Mouse (Mus musculus) spleen, embryonic (tissue): ENCODE measurements at regions not wholly inside any gene's neighbourhood (a gene's known extent, or its start where the extent isn't known, plus 50 kb on each side); places are given as distances from the start of the nearest gene placed in this dataset.
"Not testable (repeated sequence)": the region's sequence is repeated elsewhere in the genome, so short reads cannot be mapped to it uniquely, and the experiment has no call there.

Source experiments
- CTCF ChIA-PET: fragments of 350-600 bp; sonication (Branson Sonifier 250); formaldehyde crosslinking; loops from one replicate; lab custom pipeline; 2022; lab: Charles Lee

GRCm38 (mm10) chr1:47306961-47307360, 414.3 kb upstream of the Slc39a10 start:
- CTCF ChIA-PET: no interaction called here

- CTCF ChIA-PET: no interaction called here
Observed at GRCm38 (mm10) chr1:47299311-47299710, 406.7 kb upstream of the Slc39a10 start.

DNA sequence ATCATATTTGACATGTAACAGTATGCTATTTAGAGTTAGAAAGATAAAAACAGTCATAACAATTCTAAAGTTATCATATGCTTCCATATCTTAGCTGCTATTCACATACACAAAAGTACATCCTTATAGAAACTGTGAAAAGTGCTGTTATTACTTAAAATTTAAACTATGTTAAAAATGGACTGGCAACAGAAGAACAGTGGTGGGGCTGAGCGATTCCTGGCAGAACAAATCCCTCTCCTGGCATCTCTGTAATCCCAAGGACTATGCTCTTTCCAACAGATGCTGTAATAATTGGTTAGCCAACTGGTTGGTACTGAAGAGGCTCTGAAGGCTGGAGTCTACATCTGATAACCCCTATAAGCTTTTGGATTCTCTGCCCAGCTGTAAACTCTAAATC, 393.0 kb upstream of the Slc39a10 start:
- CTCF ChIA-PET: no interaction called here

GRCm38 (mm10) chr1:47278321-47279020, 385.8 kb upstream of the Slc39a10 start:
- CTCF ChIA-PET: no interaction called here

DNA sequence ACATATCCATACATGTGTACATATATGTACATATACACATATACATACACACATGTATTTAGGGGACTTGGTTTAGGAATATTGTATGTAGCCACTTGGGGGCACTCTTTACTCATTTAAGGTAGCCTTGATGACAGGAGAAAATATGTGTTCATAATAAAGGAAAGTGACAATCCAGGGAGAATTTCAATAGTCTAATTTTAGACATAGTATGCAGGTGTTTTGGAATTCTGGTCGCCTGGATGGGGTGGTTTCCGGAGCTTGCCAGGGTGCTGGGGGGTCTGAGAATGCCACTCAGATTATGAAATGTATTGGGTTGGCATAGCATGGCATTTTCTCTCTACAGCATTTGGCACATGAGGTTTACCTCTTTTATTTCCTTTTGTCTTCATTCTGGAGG, 385.2 kb upstream of the Slc39a10 start:
- CTCF ChIA-PET: no interaction called here

DNA sequence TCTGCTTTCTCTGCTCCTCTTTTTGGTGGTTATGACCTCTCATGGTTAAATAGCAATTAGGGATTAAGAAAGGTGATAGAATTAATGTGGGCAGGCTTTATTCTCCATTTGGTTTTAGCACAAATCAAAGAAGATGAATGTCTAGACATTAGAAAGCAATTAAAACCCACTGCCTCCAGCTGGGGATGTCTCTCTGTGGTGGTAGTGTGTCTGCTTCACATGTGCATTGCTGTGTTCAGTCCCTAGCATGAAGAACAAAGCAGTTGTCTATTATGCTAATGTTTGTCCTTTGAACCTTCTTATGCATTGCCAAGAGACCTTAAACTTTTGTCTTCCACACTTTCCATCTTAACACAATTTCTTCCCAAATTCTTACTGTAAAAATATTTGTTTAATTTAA, 379.5 kb upstream of the Slc39a10 start:
- CTCF ChIA-PET: no interaction called here

GRCm38 (mm10) chr1:47263611-47264010, 371.0 kb upstream of the Slc39a10 start:
- CTCF ChIA-PET: no interaction called here

GRCm38 (mm10) chr1:47261505-47262130, 369.0 kb upstream of the Slc39a10 start:
- CTCF ChIA-PET: no interaction called here

DNA sequence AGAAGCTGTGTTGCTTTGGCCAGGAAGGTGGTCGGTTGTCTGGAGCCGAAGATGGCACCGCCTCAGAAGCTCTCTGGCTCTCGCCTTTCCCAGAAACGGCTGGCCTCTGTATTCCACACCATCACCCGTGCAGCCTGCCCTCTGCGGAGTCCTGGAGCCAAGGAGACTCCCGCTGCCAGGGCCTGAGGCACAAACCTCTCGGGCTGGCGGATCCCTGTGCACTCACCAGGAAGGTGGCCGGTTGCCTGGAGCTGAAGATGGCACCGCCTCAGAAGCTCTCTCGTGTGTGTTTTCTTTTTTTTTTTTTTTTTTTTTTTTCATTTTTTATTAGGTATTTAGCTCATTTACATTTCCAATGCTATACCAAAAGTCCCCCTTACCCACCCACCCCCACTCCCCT, 358.1 kb upstream of the Slc39a10 start:
- CTCF ChIA-PET: not testable (repeated sequence)

DNA sequence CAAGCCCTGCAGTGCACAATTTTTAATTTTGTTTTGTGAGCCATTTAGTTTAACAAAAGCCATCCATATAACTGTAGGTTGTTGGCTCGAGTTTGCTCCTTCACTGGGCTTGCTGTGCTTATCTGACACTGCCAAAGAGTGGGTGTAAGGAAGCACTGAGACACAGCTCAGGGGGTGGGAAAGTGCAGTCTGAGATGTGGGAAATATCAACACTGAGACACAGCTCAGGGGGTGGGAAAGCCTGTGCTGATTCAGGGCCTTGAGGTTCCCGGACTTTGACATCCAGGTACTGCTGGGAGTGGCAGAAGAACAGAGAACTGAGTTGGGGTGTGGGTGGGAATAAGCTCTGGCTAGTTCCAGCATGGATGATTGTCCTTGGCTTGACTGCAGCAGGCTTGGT, 324.4 kb upstream of the Slc39a10 start:
- CTCF ChIA-PET: no interaction called here

DNA sequence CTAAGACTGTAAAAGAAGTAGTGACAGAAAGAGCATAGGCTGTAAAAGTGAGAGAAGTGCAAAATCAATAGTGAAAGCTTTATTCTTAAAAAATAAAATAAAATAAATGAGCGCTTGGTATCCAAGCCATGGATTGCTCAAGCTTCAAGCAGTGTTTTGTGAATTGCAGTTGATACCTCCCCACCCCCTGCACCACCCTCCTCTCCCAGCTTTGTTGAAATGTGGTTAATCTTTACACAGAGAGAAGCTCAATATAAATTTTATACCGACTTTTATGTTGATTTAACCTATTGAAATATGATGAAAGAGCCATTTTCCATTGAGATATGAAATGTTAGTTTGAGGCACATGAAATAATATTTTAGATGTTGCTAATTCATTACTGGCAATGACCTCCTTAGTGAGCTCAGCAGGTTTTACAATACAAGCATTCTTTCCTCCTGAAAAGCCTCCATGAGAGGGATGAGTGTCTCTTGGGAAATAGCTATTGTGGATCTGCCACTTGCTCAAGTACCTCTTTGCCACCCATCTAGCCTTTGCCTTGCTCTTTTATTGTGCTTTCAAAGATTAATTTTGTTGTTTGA, 323.9 kb upstream of the Slc39a10 start:
- CTCF ChIA-PET: no interaction called here

DNA sequence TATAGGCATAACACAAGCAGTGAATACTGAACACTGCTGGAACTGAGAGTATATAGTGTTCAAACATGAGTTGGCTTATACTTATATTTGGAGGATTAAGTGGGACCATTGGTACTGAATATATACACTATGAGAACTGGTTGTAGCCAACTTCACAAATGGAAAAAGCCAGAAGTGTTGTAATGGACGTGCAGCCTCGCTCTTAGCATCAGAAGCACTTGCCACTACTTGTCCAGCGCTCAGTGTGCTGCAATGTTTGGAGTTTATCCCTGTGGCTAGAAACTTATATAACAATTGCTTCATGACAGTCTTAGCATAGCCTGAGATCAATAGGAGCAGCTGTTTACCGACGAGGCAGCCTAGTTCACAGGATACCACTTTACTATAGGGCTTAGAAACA, 320.8 kb upstream of the Slc39a10 start:
- CTCF ChIA-PET: no interaction called here

- CTCF ChIA-PET: no interaction called here
Observed at GRCm38 (mm10) chr1:47193001-47193400, 300.3 kb upstream of the Slc39a10 start.

GRCm38 (mm10) chr1:47164417-47164816, 271.8 kb upstream of the Slc39a10 start:
- CTCF ChIA-PET: no interaction called here

DNA sequence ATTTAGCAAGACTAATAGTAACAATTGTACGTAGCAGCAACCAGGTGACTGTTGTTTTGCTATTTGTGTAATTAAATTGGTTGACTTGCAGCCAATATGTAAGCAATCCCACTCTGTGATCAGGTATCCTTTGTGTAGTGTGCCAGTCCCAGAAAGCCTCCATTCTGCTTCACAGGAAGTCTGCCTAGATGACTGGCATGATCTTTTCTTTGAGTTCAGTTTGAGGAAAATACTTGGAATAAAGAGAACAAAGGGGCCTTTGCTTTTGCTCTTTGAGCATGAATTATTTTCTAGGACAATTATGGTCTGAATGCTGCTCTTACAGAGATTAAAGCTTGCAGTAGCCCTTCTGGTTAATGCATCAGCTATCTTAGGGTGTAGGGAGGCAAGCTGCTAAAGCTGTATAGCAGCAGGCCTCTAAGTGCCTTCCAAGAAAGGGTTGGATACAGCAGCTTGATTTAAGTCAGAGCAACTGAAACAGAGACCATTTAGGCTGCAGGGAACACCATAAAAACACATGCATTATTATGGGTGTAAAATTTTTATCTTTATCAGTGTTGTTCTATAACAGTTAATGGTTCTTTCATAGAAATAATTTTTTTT, 271.3 kb upstream of the Slc39a10 start:
- CTCF ChIA-PET: no interaction called here

GRCm38 (mm10) chr1:47130031-47130430, 237.4 kb upstream of the Slc39a10 start:
- CTCF ChIA-PET: not testable (repeated sequence)

DNA sequence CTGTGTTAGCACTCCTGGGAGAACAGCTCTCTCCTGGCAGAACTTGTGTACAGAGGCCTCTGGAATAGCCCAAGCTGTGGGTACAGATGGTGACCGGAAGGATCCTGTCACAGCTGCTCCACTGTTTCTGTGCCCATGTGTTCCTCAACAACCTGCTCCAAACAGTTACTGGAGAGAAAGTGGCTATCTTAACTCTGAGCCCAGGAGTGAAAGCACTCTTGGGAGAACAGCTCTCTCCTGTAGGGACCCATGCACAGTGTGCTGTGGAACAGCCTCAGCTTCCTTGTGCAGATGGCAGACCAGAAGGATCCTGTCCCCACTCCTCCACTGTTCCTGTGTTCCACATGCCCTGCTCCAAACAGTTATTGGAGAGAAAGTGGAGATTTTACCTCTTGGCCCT, 227.0 kb upstream of the Slc39a10 start:
- CTCF ChIA-PET: no interaction called here

DNA sequence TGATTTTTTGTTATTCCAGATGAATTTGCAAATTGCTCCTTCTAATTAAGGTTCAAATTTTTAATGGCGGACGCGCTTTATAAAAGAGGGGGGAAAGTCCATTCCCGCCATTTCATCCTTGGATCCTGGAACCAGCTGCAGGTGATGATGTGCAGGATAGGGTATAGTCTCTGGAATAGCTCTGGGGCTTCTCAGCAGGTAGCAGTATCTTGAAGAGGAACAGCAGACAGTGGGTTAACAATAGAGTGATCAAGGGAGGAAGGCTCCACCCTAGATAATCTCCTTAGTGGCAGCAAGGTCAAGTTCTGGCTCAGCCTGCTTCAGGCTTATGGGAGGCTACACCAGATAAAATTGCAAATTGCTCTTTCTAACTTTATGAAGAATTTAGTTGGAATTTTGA, 224.0 kb upstream of the Slc39a10 start:
- CTCF ChIA-PET: not testable (repeated sequence)

DNA sequence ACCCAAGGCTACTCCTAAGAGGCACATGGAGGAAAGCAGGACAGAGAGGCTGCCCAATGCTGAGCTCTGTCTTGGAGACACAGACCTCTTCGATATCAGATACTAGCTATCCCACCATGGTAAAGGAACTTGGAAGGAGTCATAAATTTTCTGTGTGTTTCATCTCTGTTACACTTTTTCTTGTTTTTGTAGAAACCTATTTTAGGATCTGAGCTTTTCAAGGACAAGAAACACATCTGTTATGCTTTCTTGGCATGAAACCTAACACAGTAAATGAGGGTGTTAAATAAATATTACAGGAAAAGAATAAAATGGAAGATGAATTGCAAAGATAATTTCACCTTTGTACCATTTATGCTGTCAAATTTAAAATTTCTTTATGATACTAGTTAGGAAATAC, 219.8 kb upstream of the Slc39a10 start:
- CTCF ChIA-PET: no interaction called here

DNA sequence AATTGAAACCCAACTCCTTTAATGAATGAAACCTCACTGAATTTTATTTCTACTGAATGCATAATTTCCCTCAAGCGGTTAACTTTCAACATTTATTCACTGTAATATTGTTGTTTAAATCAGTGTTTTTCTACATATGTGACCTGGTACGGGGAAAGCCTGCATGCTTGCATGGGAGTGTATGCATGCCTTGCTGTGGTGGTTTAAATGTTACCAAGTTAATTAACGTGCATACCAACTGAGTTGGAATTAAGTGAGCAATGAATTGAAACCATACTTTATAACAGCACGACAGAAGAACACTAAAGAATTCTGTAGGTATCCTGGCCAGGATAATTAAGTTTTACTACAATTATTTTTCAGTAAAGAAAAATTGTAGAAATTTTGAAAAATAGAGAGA, 211.4 kb upstream of the Slc39a10 start:
- CTCF ChIA-PET: no interaction called here

DNA sequence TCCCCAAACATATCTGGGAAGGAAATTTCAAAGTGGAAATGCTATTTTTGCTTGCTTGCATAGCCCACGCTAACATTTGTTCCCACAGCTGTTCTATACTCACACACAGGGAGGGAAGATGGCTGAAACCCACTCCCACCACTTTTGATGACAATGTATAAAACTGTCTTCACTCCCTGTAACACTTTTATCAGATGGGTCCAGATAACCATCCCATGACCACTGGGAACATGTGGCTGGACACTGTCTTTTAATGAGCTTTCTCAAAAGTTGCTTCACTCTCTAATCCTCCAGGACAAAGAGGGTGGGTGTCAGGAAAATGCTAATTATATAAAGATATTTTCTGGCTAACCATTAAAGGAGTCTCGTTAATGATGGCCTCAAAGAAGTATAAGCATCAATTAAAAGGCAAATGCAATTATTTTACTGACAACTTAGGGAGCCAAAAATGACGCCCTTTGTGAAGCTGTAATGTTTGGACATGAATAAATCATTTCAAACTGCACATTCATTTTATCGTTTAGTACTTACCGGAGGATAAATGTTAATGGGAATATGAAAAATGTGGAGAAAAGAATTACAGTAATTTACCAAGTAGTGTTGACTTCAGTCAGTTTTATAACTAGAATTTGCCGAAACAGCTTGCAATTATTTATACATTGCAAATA, 210.8 kb upstream of the Slc39a10 start:
- CTCF ChIA-PET: no interaction called here
